Mouse (Mus musculus) Patski (cell line): ENCODE data around the gene Supt7l. TPM values are rescaled to one million over a fixed set of nuclear protein-coding genes. Genes with fewer than 3 reads are reported as not detected.
A peak's percentile ranks its signal among the peaks of the same experiment; 100 is the strongest.

Experiments
- ATAC-seq: fragments of 100-300 bp; one replicate; pipeline ENCODE4 v1.8.0; 2021
- CTCF ChIA-PET: fragments of 350-600 bp; sonication (Branson Sonifier 250); formaldehyde crosslinking; loops from one replicate; lab custom pipeline; 2022; ENCODE audit warnings: inconsistent platforms; lab: Charles Lee
- POLR2A ChIA-PET: fragments of 350-600 bp; sonication (Branson Sonifier 250); formaldehyde crosslinking; loops from one replicate; lab custom pipeline; 2022; ENCODE audit warnings: antibody characterized with exemption, inconsistent platforms; lab: Charles Lee
- DNase-seq: peaks from one replicate; pipeline ENCODE4 v3.0.0-alpha.2; 2011; ENCODE audit warnings: low read depth, low spot score
- H3K27me3 ChIP-seq: fragments of 371-371 bp; one replicate; pipeline ENCODE4 v1.5.1; 2021
- CTCF ChIP-seq: fragments of 100-300 bp; IDR thresholded peaks from one replicate; pipeline ENCODE4 v1.5.1; 2021
- in situ Hi-C: fragments of 300-500 bp; cut with MboI; formaldehyde crosslinking; loops from 3 replicates; pipeline ENCODE4 v1.11.1; 2018; ENCODE audit warnings: low pct_unique_long_range_greater_than_20kb, mixed read lengths
- polyA plus RNA-seq: library from polyadenylated mRNA; unstranded; gene quantifications from one replicate; pipeline ENCODE4 v1.2.3, GENCODE M21; 2021

The Supt7l gene
- polyA plus RNA-seq, 1 experiment from 2014 or later, result 25.7 TPM

GRCm38 (mm10) chr5:31563496-31563895 is 35.9 kb upstream of the Supt7l start:
- in situ Hi-C loops, result loop anchor here (5.0 to 25.0 kb wide), 4 partner anchors 584 to 949 kb away; no protein-coding TSS in a partner anchor
- no peaks in the 10 kb centered on the region for H3K27me3 ChIP-seq
- ATAC-seq (no peak), DNase-seq (no peak)
- CTCF ChIA-PET, result interaction anchor here (0.6 to 8.1 kb wide), 16 partner anchors 10 to 654 kb away, joined by 3 to 83 read pairs (median 4); partner anchors contain the start of gene Mrpl33
- peak; percentile 96 for TF ChIP-seq CTCF
- POLR2A ChIA-PET, result interaction anchor here (0.5 to 4.8 kb wide), 12 partner anchors 13 to 635 kb away, joined by 3 to 22 read pairs (median 3); no protein-coding TSS in a partner anchor

- ChIA-PET CTCF (interaction anchor here (1.2 to 8.1 kb wide), 10 partner anchors 11 to 655 kb away, joined by 3 to 83 read pairs (median 10); partner anchors contain the start of gene Mrpl33), POLR2A (interaction anchor here (0.9 to 2.0 kb wide), 8 partner anchors 14 to 634 kb away, joined by 3 to 5 read pairs (median 3); no protein-coding TSS in a partner anchor)
- DNase-seq (no peak), ATAC-seq (peak; percentile 29)
- in situ Hi-C loops, result loop anchor here (5.0 to 25.0 kb wide), 4 partner anchors 585 to 950 kb away; no protein-coding TSS in a partner anchor
- no peaks in the 10 kb centered on the region for H3K27me3 ChIP-seq
- no peak for TF ChIP-seq CTCF
Observed at GRCm38 (mm10) chr5:31562036-31562666, 34.5 kb upstream of the Supt7l start.

GRCm38 (mm10) chr5:31560352-31560751 is 32.7 kb upstream of the Supt7l start:
- POLR2A ChIA-PET, result no interaction called here
- TF ChIP-seq CTCF, result no peak
- no peak for ATAC-seq
- in situ Hi-C loops, result loop anchor here (5.0 to 25.0 kb wide), 4 partner anchors 587 to 952 kb away; no protein-coding TSS in a partner anchor
- CTCF ChIA-PET, result interaction anchor here (0.8 to 2.3 kb wide), 2 partner anchors 11 to 32 kb away, joined by 3 to 4 read pairs; no protein-coding TSS in a partner anchor
- H3K27me3 ChIP-seq, result no peaks in the 10 kb centered on the region
- DNase-seq, result no peak

- no peaks in the 10 kb centered on the region for H3K27me3 ChIP-seq
- ATAC-seq (no peak), DNase-seq (no peak)
- POLR2A ChIA-PET, result interaction anchor here (0.7 kb wide), 1 partner anchor 639 kb away, joined by 3 read pairs; no protein-coding TSS in a partner anchor
- in situ Hi-C loops, result loop anchor here (25.0 kb wide), 1 partner anchor 953 kb away; no protein-coding TSS in a partner anchor
- CTCF ChIA-PET, result interaction anchor here (0.8 to 2.3 kb wide), 3 partner anchors 10 to 638 kb away, joined by 3 to 4 read pairs (median 3); no protein-coding TSS in a partner anchor
- TF ChIP-seq CTCF, result no peak
Observed at GRCm38 (mm10) chr5:31559401-31559800, 31.8 kb upstream of the Supt7l start.

GRCm38 (mm10) chr5:31535228-31535627 is 7.6 kb upstream of the Supt7l start:
- ATAC-seq, result no peak
- peak; percentile 43 for TF ChIP-seq CTCF
- ChIA-PET CTCF (interaction anchor here (0.8 kb wide), 1 partner anchor 19 kb away, joined by 3 read pairs; no protein-coding TSS in a partner anchor), POLR2A (no interaction called here)
- in situ Hi-C loops, result no loop called here
- DNase-seq, result no peak
- no peaks in the 10 kb centered on the region for H3K27me3 ChIP-seq

- no peak for TF ChIP-seq CTCF
- no peaks in the 10 kb centered on the region for H3K27me3 ChIP-seq
- ATAC-seq (no peak), DNase-seq (no peak)
- in situ Hi-C loops, result no loop called here
- ChIA-PET CTCF (interaction anchor here (0.8 to 1.5 kb wide), 2 partner anchors 12 to 32 kb away, joined by 3 to 4 read pairs; no protein-coding TSS in a partner anchor), POLR2A (interaction anchor here (0.5 kb wide), 1 partner anchor 286 kb away, joined by 5 read pairs; no protein-coding TSS in a partner anchor)
Observed at GRCm38 (mm10) chr5:31528560-31528959, 953 bp upstream of the Supt7l start.

- ATAC-seq (peak; percentile 20), DNase-seq (no peak)
- ChIA-PET CTCF (interaction anchor here (1.1 kb wide), 1 partner anchor 15 kb away, joined by 3 read pairs; no protein-coding TSS in a partner anchor), POLR2A (interaction anchor here (1.7 kb wide), 1 partner anchor 16 kb away, joined by 4 read pairs; no protein-coding TSS in a partner anchor)
- TF ChIP-seq CTCF, result no peak
- H3K27me3 ChIP-seq, result no peaks in the 10 kb centered on the region
- in situ Hi-C loops, result no loop called here
Observed at GRCm38 (mm10) chr5:31527117-31527680, 408 bp downstream of the Supt7l start.

- no peak for TF ChIP-seq CTCF
- CTCF ChIA-PET, result interaction anchor here (1.1 kb wide), 1 partner anchor 15 kb away, joined by 3 read pairs; no protein-coding TSS in a partner anchor
- DNase-seq, result peak; percentile 82
- POLR2A ChIA-PET, result interaction anchor here (1.5 to 1.7 kb wide), 2 partner anchors 15 to 106 kb away, joined by 3 to 4 read pairs; no protein-coding TSS in a partner anchor
- peak; percentile 41 for ATAC-seq
- no peaks in the 10 kb centered on the region for H3K27me3 ChIP-seq
- in situ Hi-C loops, result no loop called here
Observed at GRCm38 (mm10) chr5:31526354-31527116, 1.1 kb downstream of the Supt7l start, which contains the start of gene Slc4a1ap. Gene Slc4a1ap (plus strand): TSS chr5:31526995.

GRCm38 (mm10) chr5:31520556-31520955 is 7.1 kb downstream of the Supt7l start:
- TF ChIP-seq CTCF, result no peak
- no peak for DNase-seq
- ChIA-PET CTCF (interaction anchor here (1.5 kb wide), 1 partner anchor 8 kb away, joined by 5 read pairs; no protein-coding TSS in a partner anchor), POLR2A (no interaction called here)
- H3K27me3 ChIP-seq, result no peaks in the 10 kb centered on the region
- ATAC-seq, result no peak
- in situ Hi-C loops, result no loop called here
